Mouse (Mus musculus): ENCODE measurements around the gene Nrcam. TPM values are rescaled to one million over a fixed set of nuclear protein-coding genes. Genes with fewer than 3 reads are reported as not detected.

Nrcam gene
- 0.02 and 0.07 TPM in 2 replicates for polyA plus RNA-seq (2012; ENCODE audit: low replicate concordance)

DNA sequence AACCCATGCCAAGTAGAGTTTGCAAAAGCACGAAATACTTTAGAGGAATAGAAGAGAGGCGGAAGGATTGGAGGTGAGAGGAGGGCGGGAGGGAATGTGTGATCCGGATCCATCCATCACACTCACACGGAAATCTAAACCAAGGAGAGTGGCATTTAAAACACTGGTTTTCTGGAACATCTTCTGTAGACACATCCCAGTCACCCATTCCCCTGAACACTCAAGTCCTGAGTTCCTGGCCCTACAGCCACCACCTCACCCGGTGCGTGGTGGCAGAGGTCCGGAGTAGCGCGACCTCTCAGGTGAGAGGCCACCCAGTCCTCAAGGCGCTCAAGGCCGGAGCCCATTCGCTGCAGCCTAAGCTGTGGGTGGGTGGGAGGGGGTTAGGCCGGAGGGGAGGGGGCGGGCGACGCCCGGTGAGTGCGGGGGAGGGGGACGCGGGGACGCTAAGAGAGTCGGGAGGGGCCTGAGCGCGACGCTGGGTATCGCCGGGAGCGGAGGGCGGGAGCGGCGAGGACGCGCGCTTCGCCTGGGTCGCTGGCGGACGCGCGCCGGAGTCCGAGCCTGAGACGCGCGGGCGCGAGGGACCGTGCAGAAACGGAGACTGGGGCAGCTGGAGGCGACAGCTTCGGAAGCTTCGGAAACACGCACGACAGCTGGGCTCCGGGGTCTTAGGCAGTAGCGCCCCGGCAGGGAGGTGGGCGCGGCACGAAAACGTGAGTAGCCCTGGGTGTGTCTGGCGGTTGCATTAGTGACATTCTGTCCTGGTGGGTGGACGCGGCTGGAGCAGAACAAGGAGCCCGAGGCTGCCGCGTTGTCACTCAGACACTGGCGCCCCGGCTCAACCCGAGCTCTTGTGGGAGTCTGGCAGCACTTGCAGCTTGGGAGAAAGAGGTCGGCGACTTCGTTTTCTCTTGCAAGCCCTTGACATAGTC is at the start of gene Nrcam:
Gene Nrcam, plus strand, starts transcription at position 505 of the 935 bp plus-strand sequence.

Other genes with a start within 250 kb of the Nrcam start
- gene Dnajb9, start 118.6 kb upstream of the Nrcam start, polyA plus RNA-seq (2012; ENCODE audit: low replicate concordance), result 13.6 and 14.8 TPM in 2 replicates
- gene Pnpla8, start 107.5 kb upstream of the Nrcam start, polyA plus RNA-seq (2012; ENCODE audit: low replicate concordance), result 10.1 and 15.5 TPM in 2 replicates

Data from hematopoietic multipotent progenitor cell, adult 10-12 weeks (in vitro differentiated cells).